Mouse (Mus musculus) C2C12 (cell line): ENCODE results near the gene Ugt1a5. TPM values are rescaled to one million over a fixed set of nuclear protein-coding genes. Genes with fewer than 3 reads are reported as not detected.
"Not testable (repeated sequence)": the region's sequence is repeated elsewhere in the genome, so short reads cannot be mapped to it uniquely, and the experiment has no call there.

ENCODE experiments used
- H3K27me3 ChIP-seq: one replicate; pipeline ENCODE4 v1.6.1; 2011; ENCODE audit not compliant: control insufficient read depth, insufficient read depth, insufficient read length
- H3K36me3 ChIP-seq: one replicate; pipeline ENCODE4 v1.6.1; 2011; ENCODE audit not compliant: control insufficient read depth, insufficient read depth
- H3K4me3 ChIP-seq: one replicate; pipeline ENCODE4 v1.5.1; 2011; ENCODE audit warnings: mild to moderate bottlenecking, control low read depth; ENCODE audit not compliant: poor library complexity, insufficient read depth, severe bottlenecking
- H3K79me2 ChIP-seq: one replicate; pipeline ENCODE4 v1.6.1; 2011; ENCODE audit not compliant: control insufficient read depth, insufficient read depth
- H3K79me3 ChIP-seq: one replicate; pipeline ENCODE4 v1.6.1; 2011; ENCODE audit warnings: low read depth, control low read depth
- H3ac ChIP-seq: one replicate; pipeline ENCODE3; 2011; ENCODE audit warnings: low read depth; ENCODE audit not compliant: control insufficient read depth, insufficient read length
- CEBPB ChIP-seq: IDR thresholded peaks from one replicate; pipeline ENCODE4 v1.6.1; 2011; ENCODE audit warnings: low read depth, mild to moderate bottlenecking, control low read depth, moderate library complexity
- CTCF ChIP-seq: IDR thresholded peaks from one replicate; pipeline ENCODE4 v1.5.1; 2011; ENCODE audit not compliant: control insufficient read depth, insufficient read depth, insufficient read length
- FOSL1 ChIP-seq: IDR thresholded peaks from one replicate; pipeline ENCODE4 v1.8.0; 2011; ENCODE audit warnings: mild to moderate bottlenecking, low read length; ENCODE audit not compliant: poor library complexity, insufficient read depth, severe bottlenecking
- MAX ChIP-seq: IDR thresholded peaks from one replicate; pipeline ENCODE4 v1.6.1; 2011; ENCODE audit warnings: mild to moderate bottlenecking, control low read depth
- MYOD1 ChIP-seq: IDR thresholded peaks from one replicate; pipeline ENCODE4 v1.6.1; 2011; ENCODE audit warnings: low read depth; ENCODE audit not compliant: control insufficient read depth, insufficient read length
- MYOG ChIP-seq: IDR thresholded peaks from one replicate; pipeline ENCODE4 v1.6.1; 2011; ENCODE audit not compliant: control insufficient read depth, insufficient read length; ENCODE audit errors: extremely low read depth
- USF1 ChIP-seq: IDR thresholded peaks from one replicate; pipeline ENCODE4 v1.6.1; 2011; ENCODE audit warnings: low read depth, mild to moderate bottlenecking, control low read depth, moderate library complexity
- polyA plus RNA-seq: library from polyadenylated mRNA; unstranded; fragments of >200 nt; fragmentation: generic; extraction: Trizol; gene quantifications from one replicate; pipeline ENCODE4 v1.2.1, GENCODE M21; 2012; ENCODE audit warnings: missing spikeins

The Ugt1a5 gene
- polyA plus RNA-seq, 1 experiment, result not detected

DNA sequence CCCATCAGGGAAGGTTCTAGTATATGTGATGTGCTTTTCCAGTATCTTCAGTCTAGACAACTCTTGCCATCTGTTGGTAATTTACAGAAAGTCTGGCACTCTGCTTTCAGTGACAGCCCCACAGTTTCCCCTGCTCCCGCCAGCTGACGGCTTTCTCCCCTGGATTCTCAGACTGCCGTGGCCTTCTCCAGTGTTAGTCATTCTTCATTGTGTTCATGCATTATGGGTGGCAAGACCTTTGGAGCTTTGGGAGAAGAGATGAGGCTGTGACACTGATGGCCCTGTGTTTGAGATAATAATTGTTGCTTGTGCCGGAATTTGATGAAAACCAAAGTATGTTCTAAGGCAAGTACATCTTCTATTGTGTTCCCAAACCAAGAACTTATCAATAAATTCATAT lies 52.8 kb downstream of the Ugt1a5 start:
- TF ChIP-seq MYOG (no peak), FOSL1 (no peak), MYOD1 (no peak), CTCF (no peak), CEBPB (no peak), USF1 (no peak), MAX (no peak)

GRCm38 (mm10) chr1:88219054-88219453 lies 53.2 kb downstream of the Ugt1a5 start:
- no peaks in the 10 kb centered on the region for H3K79me3 ChIP-seq
- no peaks in the 10 kb centered on the region for H3K27me3 ChIP-seq
- H3K79me2 ChIP-seq, result no peaks in the 10 kb centered on the region
- H3ac ChIP-seq, result no peak overlapping the region
- no peaks in the 10 kb centered on the region for H3K36me3 ChIP-seq
- no peak for TF ChIP-seq CEBPB
- no peak for TF ChIP-seq CTCF
- no peak for TF ChIP-seq FOSL1
- no peak for TF ChIP-seq MAX
- no peak for TF ChIP-seq USF1
- TF ChIP-seq MYOD1, result no peak
- no peak for TF ChIP-seq MYOG
- H3K4me3 ChIP-seq, result no peak overlapping the region

More for the DNA sequence above, 52.8 kb downstream of the Ugt1a5 start:
- Histone ChIP-seq H3K36me3 (no peaks in the 10 kb centered on the region), H3K4me3 (no peak overlapping the region), H3K27me3 (peaks cover 3% of the 10 kb centered on the region), H3K79me3 (no peaks in the 10 kb centered on the region), H3ac (no peak overlapping the region), H3K79me2 (no peaks in the 10 kb centered on the region)

DNA sequence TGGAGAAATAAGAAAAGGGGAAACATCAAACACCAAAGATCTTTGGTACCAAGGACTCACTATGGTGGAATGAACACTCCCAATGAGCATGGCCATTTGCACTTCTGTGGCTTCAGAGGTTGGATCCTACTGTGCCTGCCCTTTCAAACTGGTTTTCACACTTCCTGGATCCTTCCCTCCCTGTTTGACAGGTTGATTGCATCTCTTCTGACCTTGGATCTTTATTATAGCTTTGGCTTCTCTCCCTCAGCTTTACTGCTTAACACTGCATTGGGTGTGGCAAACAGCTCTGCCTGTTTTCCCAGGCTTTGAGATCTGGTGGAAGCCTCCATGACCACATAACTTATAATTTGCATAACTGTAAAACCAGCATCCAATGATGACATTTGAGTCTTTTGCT lies 54.5 kb downstream of the Ugt1a5 start:
- H3ac ChIP-seq, result no peak overlapping the region
- no peak overlapping the region for H3K4me3 ChIP-seq
- no peaks in the 10 kb centered on the region for H3K27me3 ChIP-seq
- TF ChIP-seq MYOG (no peak), CTCF (no peak), FOSL1 (no peak), USF1 (no peak), MAX (no peak), CEBPB (no peak), MYOD1 (no peak)
- no peaks in the 10 kb centered on the region for H3K79me2 ChIP-seq
- H3K36me3 ChIP-seq, result no peaks in the 10 kb centered on the region
- no peaks in the 10 kb centered on the region for H3K79me3 ChIP-seq

DNA sequence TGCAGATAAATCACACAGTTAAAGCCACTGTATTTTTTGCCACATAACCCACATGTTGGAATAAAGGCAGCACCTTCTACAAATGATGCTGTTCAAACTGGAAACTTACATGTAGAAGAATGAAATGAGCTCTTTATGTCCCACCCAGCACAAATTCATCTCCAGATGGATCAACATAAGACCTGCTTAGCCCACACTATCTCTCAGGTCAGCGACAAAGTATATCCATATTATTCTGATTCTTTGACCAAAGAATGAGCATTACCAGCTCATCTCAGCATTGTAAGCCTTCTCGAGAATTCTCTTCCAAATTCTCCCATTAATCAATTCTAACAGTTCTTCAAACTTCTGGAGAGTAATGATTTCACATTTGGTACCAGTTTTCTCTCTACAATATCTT lies 56.4 kb downstream of the Ugt1a5 start:
- Histone ChIP-seq H3K4me3 (no peak overlapping the region), H3ac (no peak overlapping the region), H3K79me2 (no peaks in the 10 kb centered on the region), H3K36me3 (no peaks in the 10 kb centered on the region), H3K27me3 (no peaks in the 10 kb centered on the region), H3K79me3 (no peaks in the 10 kb centered on the region)
- TF ChIP-seq MYOG (no peak), FOSL1 (no peak), MYOD1 (no peak), MAX (no peak), USF1 (no peak), CEBPB (no peak), CTCF (no peak)

DNA sequence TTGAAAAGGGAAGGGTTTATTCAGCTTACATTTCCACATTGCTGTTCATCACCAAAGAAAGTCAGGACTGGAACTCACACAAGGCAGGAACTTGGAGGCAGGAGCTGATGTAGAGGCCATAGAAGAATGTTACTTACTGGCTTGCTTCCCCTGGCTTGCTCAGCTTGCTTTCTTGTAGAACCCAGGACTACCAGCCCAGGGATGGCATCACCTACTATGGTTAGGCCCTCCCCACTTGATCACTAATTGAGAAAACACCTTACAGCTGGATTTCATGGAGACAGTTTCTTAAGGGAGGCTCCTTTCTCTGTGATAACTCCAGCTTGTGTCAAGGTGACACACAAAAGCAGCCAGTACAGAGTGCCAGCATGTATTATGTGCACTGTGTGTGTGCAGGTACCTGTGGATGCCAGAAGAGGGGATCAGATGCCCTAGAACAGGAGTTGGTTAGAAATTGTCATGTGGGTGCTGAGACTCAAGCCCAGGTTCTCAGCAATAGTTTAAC lies 57.3 kb downstream of the Ugt1a5 start:
- not testable (repeated sequence) for H3K79me3 ChIP-seq, H3K36me3 ChIP-seq

GRCm38 (mm10) chr1:88223591-88223990 lies 57.8 kb downstream of the Ugt1a5 start:
- no peaks in the 10 kb centered on the region for H3K36me3 ChIP-seq
- no peaks in the 10 kb centered on the region for H3K79me2 ChIP-seq
- TF ChIP-seq CTCF, result no peak
- TF ChIP-seq MYOG, result no peak
- no peak for TF ChIP-seq USF1
- TF ChIP-seq CEBPB, result no peak
- no peak for TF ChIP-seq MAX
- no peak overlapping the region for H3K4me3 ChIP-seq
- no peaks in the 10 kb centered on the region for H3K27me3 ChIP-seq
- no peak overlapping the region for H3ac ChIP-seq
- no peaks in the 10 kb centered on the region for H3K79me3 ChIP-seq

More for the DNA sequence above, 57.3 kb downstream of the Ugt1a5 start:
- not testable (repeated sequence) for H3ac ChIP-seq, H3K79me2 ChIP-seq, H3K27me3 ChIP-seq, H3K4me3 ChIP-seq
